Mouse (Mus musculus): ENCODE data around the gene Nanos3. TPM values are rescaled to one million over a fixed set of nuclear protein-coding genes. Genes with fewer than 3 reads are reported as not detected.

Gene Nanos3
- polyA plus RNA-seq, 1 experiment from 2014 or later = 6.6 TPM

DNA sequence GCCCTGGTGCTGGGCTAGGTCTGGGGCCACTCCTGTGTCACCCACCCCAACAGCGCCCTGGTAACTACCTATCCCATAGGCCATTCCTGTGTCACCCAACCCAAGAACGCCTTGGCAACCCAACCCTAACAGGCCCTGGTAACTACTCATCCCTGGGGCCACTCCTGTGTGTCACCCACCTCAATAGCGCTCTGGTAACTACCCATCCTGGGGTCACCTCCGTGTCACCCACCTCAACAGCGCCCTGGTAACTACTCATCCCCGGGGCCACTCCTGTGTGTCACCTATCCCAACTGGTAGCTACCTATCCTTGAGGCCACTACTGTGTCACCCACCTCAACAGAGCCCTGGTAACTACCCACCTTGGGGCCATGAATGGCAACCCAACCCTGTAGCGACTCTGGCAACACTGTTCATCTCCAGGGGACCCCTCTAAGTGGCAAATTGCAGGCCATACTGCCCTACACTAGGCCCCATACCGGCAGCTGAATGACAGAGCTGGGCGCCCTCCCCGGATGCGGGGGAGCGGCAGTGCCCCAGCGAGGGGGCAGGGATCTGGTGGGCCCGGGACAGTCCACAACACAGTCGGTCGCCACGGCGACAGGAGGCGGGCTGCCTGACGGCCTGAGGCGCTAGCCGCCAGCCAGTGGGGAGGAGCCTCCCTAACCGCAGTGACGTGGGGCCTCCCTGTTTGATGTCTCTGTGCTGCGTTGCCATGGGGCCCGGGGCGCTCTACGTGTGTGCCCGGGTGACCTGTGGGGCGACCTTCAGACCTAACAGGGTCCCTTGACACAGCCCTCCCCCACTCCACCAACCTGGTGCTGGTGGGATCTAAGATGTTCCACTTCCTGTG is 13.1 kb upstream of the Nanos3 start:
- H3K27me3 ChIP-seq (ENCODE audit: control insufficient read depth, insufficient read depth, low read depth, low read length) = peaks cover 11% of the 10 kb centered on the region; the same call in 1 of the 2 replicates
- no peaks in the 10 kb centered on the region for H3K9me3 ChIP-seq (replicated peaks; ENCODE audit: control insufficient read depth, low read length, poor library complexity, severe bottlenecking)
- H3K4me2 ChIP-seq (ENCODE audit: low read length) = peak overlapping the region; percentile 72
- H3K9ac ChIP-seq (ENCODE audit: low read depth, low read length) = peak overlapping the region; percentile 50
- H3K36me3 ChIP-seq (ENCODE audit: control insufficient read depth, insufficient read depth, low read length) = no peaks in the 10 kb centered on the region
- 2% methylated on average over 30 of the region's 30 CpGs for WGBS
- ATAC-seq = peak; percentile 73
- H3K4me1 ChIP-seq (ENCODE audit: control insufficient read depth, insufficient read depth, low read length) = peaks cover 17% of the 10 kb centered on the region
- H3K4me3 ChIP-seq (ENCODE audit: low read depth, low read length) = peak overlapping the region; percentile 47
- peak overlapping the region; percentile 78 for H3K27ac ChIP-seq (ENCODE audit: low read length)

DNA sequence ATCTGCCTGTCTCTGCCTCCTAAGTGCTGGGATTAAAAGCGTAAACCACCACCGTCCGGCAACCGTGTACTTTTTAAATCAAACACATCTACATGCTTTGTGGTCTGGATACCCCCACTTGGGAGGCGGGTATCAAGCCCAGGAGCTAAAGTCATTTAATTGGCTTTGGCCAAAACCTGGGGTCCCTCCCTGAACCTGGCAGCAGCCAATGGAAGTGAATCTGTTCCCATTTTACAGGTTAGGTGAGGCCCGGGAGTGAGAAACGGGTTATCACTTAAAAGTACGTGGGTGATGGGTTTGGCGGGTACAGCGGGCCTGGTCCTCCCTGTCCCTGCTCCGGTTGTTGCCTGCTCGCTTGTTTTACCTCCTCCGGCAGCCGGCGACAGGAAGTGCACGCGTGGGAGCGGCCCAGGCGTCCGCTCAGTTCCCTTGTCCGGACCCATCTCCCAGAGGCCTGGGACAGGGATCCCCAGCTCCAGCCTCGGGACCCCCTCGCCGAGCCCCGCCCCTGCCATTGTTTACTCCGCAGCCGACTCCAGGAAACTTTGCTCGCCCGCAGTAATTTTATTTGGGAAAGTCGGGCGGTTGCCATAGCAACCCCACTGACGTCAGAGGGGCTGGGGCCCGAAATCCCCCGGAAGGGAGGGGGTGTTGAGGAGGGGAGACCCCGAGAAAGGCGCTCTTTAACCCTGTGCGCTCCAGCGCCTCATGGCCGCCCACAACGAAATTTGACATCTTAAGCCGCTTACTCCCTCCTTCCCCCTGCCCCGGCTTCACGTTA is 12.3 kb upstream of the Nanos3 start:
- WGBS = 2% methylated on average over 43 of the region's 43 CpGs
- peak overlapping the region; percentile 50 for H3K9ac ChIP-seq (ENCODE audit: low read depth, low read length)
- H3K27ac ChIP-seq (ENCODE audit: low read length) = peak overlapping the region; percentile 78
- H3K9me3 ChIP-seq (replicated peaks; ENCODE audit: control insufficient read depth, low read length, poor library complexity, severe bottlenecking) = no peaks in the 10 kb centered on the region
- peak; percentile 26 for ATAC-seq
- peaks cover 14% of the 10 kb centered on the region for H3K27me3 ChIP-seq (ENCODE audit: control insufficient read depth, insufficient read depth, low read depth, low read length)
- H3K36me3 ChIP-seq (ENCODE audit: control insufficient read depth, insufficient read depth, low read length) = no peaks in the 10 kb centered on the region
- peak overlapping the region; percentile 72 for H3K4me2 ChIP-seq (ENCODE audit: low read length)
- H3K4me3 ChIP-seq (ENCODE audit: low read depth, low read length) = peak overlapping the region; percentile 47
- H3K4me1 ChIP-seq (ENCODE audit: control insufficient read depth, insufficient read depth, low read length) = peaks cover 19% of the 10 kb centered on the region

DNA sequence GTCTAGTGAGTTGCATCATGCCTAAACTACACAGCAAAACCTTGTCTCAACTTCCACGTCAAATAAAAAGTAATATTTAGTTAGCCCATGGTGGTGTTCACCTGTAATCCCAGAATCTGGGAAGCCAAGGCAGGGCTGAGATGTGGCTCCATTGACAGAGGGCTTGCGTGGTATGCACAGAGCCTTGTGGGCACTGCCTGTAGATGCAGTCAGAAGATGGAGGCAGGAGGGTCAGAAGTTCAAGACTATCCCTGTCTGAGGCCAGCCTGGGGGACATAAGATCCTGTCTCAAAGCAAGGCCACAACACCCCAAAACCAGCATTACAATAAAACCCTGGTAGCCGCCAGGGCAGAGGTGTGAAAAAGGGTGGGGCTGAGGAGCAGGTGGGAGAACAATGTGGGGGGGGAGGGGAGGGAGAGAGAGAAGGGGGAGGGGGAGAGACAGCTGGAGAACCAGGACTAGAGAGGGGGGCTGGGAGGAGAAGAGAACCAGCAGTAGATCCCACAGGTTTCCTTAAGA is 9.3 kb upstream of the Nanos3 start:
- Histone ChIP-seq H3K9ac (ENCODE audit: low read depth, low read length) (no peak overlapping the region), H3K27ac (ENCODE audit: low read length) (no peak overlapping the region), H3K36me3 (ENCODE audit: control insufficient read depth, insufficient read depth, low read length) (no peaks in the 10 kb centered on the region), H3K27me3 (ENCODE audit: control insufficient read depth, insufficient read depth, low read depth, low read length) (peaks cover 3% of the 10 kb centered on the region), H3K9me3 (replicated peaks; ENCODE audit: control insufficient read depth, low read length, poor library complexity, severe bottlenecking) (no peaks in the 10 kb centered on the region), H3K4me1 (ENCODE audit: control insufficient read depth, insufficient read depth, low read length) (peaks cover 12% of the 10 kb centered on the region), H3K4me3 (ENCODE audit: low read depth, low read length) (no peak overlapping the region), H3K4me2 (ENCODE audit: low read length) (no peak overlapping the region)
- 68% methylated on average over 3 of the region's 3 CpGs for WGBS
- no peak for ATAC-seq

DNA sequence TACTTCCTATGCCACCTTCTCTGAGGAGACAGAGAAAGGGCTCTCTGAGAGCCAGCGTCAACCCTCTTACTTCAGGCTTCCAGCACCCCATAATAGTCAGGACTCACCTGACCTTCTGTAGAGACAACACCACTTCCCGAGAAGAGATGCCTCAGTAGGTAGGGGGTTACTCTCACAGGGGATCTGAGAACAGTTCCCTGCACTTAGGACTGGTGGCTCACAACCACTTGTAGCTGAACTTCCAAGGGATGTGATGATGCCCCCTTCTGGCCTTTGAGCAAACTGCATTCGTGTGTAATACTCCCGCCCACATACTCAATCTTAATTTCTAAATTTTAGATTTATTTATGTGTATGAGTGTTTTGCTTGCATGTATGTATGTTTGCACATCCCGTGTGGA is 8.5 kb upstream of the Nanos3 start:
- H3K9ac ChIP-seq (ENCODE audit: low read depth, low read length) = no peak overlapping the region
- WGBS = 76% methylated on average over 5 of the region's 5 CpGs
- no peak overlapping the region for H3K4me3 ChIP-seq (ENCODE audit: low read depth, low read length)
- H3K36me3 ChIP-seq (ENCODE audit: control insufficient read depth, insufficient read depth, low read length) = no peaks in the 10 kb centered on the region
- no peak overlapping the region for H3K27ac ChIP-seq (ENCODE audit: low read length)
- H3K27me3 ChIP-seq (ENCODE audit: control insufficient read depth, insufficient read depth, low read depth, low read length) = peaks cover 3% of the 10 kb centered on the region
- H3K9me3 ChIP-seq (replicated peaks; ENCODE audit: control insufficient read depth, low read length, poor library complexity, severe bottlenecking) = no peaks in the 10 kb centered on the region
- H3K4me2 ChIP-seq (ENCODE audit: low read length) = no peak overlapping the region
- peaks cover 12% of the 10 kb centered on the region for H3K4me1 ChIP-seq (ENCODE audit: control insufficient read depth, insufficient read depth, low read length)
- no peak for ATAC-seq

DNA sequence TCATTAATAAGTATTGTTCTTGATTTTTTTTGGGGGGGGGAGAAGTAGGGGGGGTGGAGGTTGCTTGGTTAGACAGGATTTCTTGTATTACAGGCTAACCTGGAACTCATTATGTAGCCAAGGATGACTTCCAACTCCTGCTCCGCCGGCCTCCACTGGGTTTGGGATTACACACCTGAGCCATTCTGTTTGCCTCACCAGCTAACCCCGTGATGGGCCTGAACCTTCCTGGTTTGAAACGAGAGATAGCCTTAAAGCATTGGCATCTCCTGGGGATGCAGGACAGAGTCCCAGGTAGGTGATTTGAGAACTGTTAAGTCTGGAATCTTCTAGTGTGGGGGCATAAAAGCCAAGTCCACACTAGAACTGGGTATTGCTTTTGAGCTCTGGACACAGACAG is 8.1 kb upstream of the Nanos3 start:
- no peak overlapping the region for H3K4me3 ChIP-seq (ENCODE audit: low read depth, low read length)
- no peaks in the 10 kb centered on the region for H3K9me3 ChIP-seq (replicated peaks; ENCODE audit: control insufficient read depth, low read length, poor library complexity, severe bottlenecking)
- WGBS = 84% methylated on average over 4 of the region's 4 CpGs
- peaks cover 3% of the 10 kb centered on the region for H3K27me3 ChIP-seq (ENCODE audit: control insufficient read depth, insufficient read depth, low read depth, low read length)
- ATAC-seq = no peak
- H3K9ac ChIP-seq (ENCODE audit: low read depth, low read length) = no peak overlapping the region
- no peak overlapping the region; the same call in 1 of the 2 replicates for H3K4me2 ChIP-seq (ENCODE audit: low read length)
- H3K36me3 ChIP-seq (ENCODE audit: control insufficient read depth, insufficient read depth, low read length) = no peaks in the 10 kb centered on the region
- peaks cover 8% of the 10 kb centered on the region for H3K4me1 ChIP-seq (ENCODE audit: control insufficient read depth, insufficient read depth, low read length)
- no peak overlapping the region for H3K27ac ChIP-seq (ENCODE audit: low read length)

DNA sequence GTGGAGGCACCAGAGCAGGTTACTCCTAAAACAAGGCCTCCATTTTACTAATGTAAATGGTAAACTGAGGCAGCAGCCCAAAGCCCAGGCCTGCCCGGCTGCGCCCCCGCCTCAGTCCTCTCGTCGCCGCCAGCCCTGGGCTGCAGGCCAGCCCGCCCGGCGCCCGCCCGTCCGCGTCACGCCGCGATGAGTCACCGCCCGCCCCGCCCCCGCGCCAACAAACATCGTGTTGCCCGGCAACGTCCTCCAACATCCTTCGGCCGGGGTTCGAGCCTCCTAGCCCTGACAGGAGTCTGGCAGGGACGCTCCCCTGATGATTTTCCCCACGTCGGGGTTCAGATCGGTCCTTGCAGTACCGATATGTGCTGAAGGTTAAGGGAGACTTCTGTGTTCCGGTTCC is 7.5 kb upstream of the Nanos3 start:
- ATAC-seq = no peak
- Histone ChIP-seq H3K27ac (ENCODE audit: low read length) (no peak overlapping the region; the same call in 1 of the 2 replicates), H3K27me3 (ENCODE audit: control insufficient read depth, insufficient read depth, low read depth, low read length) (peaks cover 5% of the 10 kb centered on the region), H3K9me3 (replicated peaks; ENCODE audit: control insufficient read depth, low read length, poor library complexity, severe bottlenecking) (no peaks in the 10 kb centered on the region), H3K4me2 (ENCODE audit: low read length) (peak overlapping the region; percentile 43), H3K4me3 (ENCODE audit: low read depth, low read length) (peak overlapping the region; percentile 22), H3K36me3 (ENCODE audit: control insufficient read depth, insufficient read depth, low read length) (no peaks in the 10 kb centered on the region), H3K4me1 (ENCODE audit: control insufficient read depth, insufficient read depth, low read length) (peaks cover 2% of the 10 kb centered on the region; the same call in 1 of the 2 replicates), H3K9ac (ENCODE audit: low read depth, low read length) (0 out of 2 replicates have a peak overlapping the region, but pooled peaks have one; percentile 34)
- 3% methylated on average over 33 of the region's 33 CpGs for WGBS

DNA sequence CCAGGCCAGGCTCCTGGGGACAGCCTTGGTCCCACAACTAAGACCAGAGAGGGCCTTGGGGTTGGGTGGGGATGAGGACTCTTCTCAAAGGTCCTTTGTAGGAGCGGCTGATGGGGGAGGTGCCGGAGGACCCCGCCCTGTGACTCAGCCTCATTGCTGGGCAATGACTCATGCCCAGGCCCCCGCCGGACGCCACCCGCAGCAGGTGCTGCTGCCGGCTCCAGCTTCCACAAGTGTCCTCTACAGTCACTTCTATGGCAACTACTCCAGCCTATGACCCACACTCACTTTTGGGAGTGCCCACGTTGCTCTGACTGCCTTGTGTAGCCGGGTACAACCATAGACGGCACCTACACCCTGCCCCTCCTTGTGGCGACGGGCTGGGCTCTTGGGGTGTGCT is 7.0 kb upstream of the Nanos3 start:
- ATAC-seq = peak; percentile 46; the same call in 1 of the 2 replicates
- H3K27me3 ChIP-seq (ENCODE audit: control insufficient read depth, insufficient read depth, low read depth, low read length) = peaks cover 6% of the 10 kb centered on the region
- no peaks in the 10 kb centered on the region for H3K9me3 ChIP-seq (replicated peaks; ENCODE audit: control insufficient read depth, low read length, poor library complexity, severe bottlenecking)
- H3K27ac ChIP-seq (ENCODE audit: low read length) = peak overlapping the region; percentile 2; the same call in 1 of the 2 replicates
- no peaks in the 10 kb centered on the region for H3K36me3 ChIP-seq (ENCODE audit: control insufficient read depth, insufficient read depth, low read length)
- no peak overlapping the region for H3K9ac ChIP-seq (ENCODE audit: low read depth, low read length)
- no peak overlapping the region for H3K4me2 ChIP-seq (ENCODE audit: low read length)
- no peak overlapping the region for H3K4me3 ChIP-seq (ENCODE audit: low read depth, low read length)
- WGBS = 47% methylated on average over 13 of the region's 13 CpGs
- peaks cover 2% of the 10 kb centered on the region; the same call in 1 of the 2 replicates for H3K4me1 ChIP-seq (ENCODE audit: control insufficient read depth, insufficient read depth, low read length)

DNA sequence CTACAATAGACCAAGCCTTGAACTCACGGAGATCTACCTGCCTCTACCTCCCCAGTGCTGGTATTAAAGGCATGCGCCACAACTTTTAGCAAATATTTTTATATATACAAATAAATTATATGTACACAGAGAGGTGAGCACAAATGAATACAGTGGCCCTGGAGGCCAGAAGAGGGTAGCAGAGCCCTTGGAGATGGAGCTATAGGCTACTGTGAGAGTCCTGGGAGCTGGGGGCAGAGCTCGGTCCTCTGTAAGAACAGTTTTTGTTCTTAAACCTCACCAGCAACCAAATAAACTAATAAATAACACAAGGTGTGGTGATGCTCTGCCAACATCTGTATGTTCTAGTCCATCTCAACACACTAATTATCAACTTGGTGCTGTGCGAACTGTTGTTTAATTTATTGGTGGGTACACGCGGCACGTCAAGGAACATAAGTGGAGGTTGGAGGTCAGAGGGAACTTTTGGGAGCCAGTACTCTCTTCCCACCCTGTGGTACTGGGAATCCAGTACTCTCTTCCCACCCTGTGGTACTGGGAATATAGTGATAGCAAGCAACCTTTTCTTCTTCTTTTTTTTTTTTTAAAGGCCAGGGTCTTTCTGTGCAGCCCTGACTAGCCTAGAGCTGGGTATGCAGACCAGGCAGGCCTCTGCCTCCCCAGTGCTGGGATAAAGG is 5.3 kb upstream of the Nanos3 start:
- no peak overlapping the region for H3K4me3 ChIP-seq (ENCODE audit: low read depth, low read length)
- H3K4me1 ChIP-seq (ENCODE audit: control insufficient read depth, insufficient read depth, low read length) = peaks cover 6% of the 10 kb centered on the region; the same call in 1 of the 2 replicates
- H3K27me3 ChIP-seq (ENCODE audit: control insufficient read depth, insufficient read depth, low read depth, low read length) = peaks cover 6% of the 10 kb centered on the region
- no peak overlapping the region for H3K27ac ChIP-seq (ENCODE audit: low read length)
- WGBS = 95% methylated on average over 7 of the region's 7 CpGs
- H3K9ac ChIP-seq (ENCODE audit: low read depth, low read length) = no peak overlapping the region
- no peaks in the 10 kb centered on the region for H3K36me3 ChIP-seq (ENCODE audit: control insufficient read depth, insufficient read depth, low read length)
- no peak for ATAC-seq
- H3K4me2 ChIP-seq (ENCODE audit: low read length) = no peak overlapping the region
- no peaks in the 10 kb centered on the region for H3K9me3 ChIP-seq (replicated peaks; ENCODE audit: control insufficient read depth, low read length, poor library complexity, severe bottlenecking)
